Mouse (Mus musculus): Measurements from ENCODE around the gene Lpp. TPM values are rescaled to one million over a fixed set of nuclear protein-coding genes. Genes with fewer than 3 reads are reported as not detected.

Gene Lpp
- polyA plus RNA-seq, 1 experiment from 2014 or later = 46.6 TPM

DNA sequence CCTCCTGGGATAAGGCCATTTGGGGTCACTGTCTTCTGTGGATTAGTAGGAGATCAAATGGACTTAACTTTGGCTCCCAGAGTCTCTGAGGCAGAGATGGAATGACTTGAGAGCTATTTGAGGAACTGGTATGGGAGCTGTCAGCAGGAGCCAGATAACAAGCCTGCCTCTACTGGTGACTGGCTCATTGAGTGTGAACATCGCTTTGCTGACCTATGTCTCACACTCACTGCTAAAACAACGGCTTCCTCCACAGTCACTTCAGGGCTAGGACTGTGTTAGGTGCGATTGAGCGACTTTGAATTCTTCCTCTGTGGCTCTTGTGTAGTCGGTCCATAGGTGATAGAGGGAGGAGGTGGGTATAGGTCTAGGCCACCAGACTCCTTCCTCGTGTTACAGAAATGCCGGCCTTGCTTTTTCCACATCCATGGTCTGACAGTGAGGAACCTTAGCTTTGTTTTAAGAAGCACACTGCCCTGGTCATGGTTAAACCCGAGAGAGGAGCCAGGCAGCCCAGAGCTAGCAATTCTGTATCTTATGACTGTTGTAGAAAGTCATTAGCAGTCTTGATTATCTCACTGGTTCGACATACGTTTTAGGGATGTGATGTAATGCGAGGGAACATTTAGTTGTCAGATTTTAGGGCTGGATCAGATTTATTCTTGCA is 108.5 kb downstream of the Lpp start:
- peak overlapping the region; percentile 36; the same call in 1 of the 2 replicates for H3K9ac ChIP-seq (ENCODE audit: low read length)
- peak; percentile 77 for ATAC-seq (ENCODE audit: insufficient number of reproducible peaks, insufficient read depth, low FRiP score, low read depth)
- peaks cover 13 to 45% of the 10 kb centered on the region in 2 experiments for H3K4me1 ChIP-seq (ENCODE audit: control insufficient read depth in 2 of 2, insufficient read depth in 2 of 2, low read length in 2 of 2)
- H3K36me3 ChIP-seq (ENCODE audit: control insufficient read depth, insufficient read depth, low read length) = no peaks in the 10 kb centered on the region
- no peaks in the 10 kb centered on the region for H3K27me3 ChIP-seq (ENCODE audit: control insufficient read depth, insufficient read depth, low read length)
- WGBS = 29% methylated on average over 11 of the region's 11 CpGs
- H3K9me3 ChIP-seq (ENCODE audit: control insufficient read depth, low read length) = no peaks in the 10 kb centered on the region
- peak overlapping the region; percentile 28; the same call in 1 of the 2 replicates for H3K4me2 ChIP-seq (ENCODE audit: low read length)
- H3K4me3 ChIP-seq (ENCODE audit: control insufficient read depth in 1 of 2, insufficient read depth in 1 of 2, low read depth in 1 of 2, low read length in 2 of 2) = no peak overlapping the region
- H3K27ac ChIP-seq (replicated peaks in 1 of 2; ENCODE audit: control insufficient read depth in 1 of 2, insufficient read depth in 1 of 2, low read depth in 2 of 2, low read length in 2 of 2) = peak overlapping the region; percentile 79 to 85

DNA sequence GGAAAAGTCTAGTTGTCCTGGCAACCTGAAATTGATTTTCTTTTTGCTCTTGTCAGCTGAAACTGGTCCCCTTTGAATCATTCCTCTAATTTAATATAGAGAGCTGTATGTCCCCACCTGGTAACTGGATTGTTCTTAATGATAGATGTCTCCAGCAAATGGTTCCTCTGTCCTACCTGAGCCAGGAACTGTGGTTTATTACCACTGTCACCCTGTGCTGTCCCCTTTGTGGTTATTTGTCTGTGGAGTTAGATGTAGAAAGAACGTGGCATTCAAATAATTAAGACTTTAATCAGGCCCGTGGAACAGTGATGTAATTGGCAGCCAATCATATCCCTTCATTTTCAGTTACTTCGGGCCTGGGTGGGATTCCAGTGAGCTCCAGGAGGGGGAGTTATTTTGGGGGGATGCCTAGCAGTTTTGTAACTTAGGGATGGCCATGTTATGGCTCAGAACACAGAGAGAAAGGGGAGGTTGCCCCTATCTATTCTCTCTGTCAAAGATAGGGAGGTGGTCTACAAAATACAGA is 109.1 kb downstream of the Lpp start:
- Histone ChIP-seq H3K9me3 (ENCODE audit: control insufficient read depth, low read length) (no peaks in the 10 kb centered on the region), H3K4me2 (ENCODE audit: low read length) (no peak overlapping the region), H3K36me3 (ENCODE audit: control insufficient read depth, insufficient read depth, low read length) (no peaks in the 10 kb centered on the region), H3K4me1 (ENCODE audit: control insufficient read depth in 2 of 2, insufficient read depth in 2 of 2, low read length in 2 of 2) (peaks cover 12 to 51% of the 10 kb centered on the region in 2 experiments), H3K4me3 (ENCODE audit: control insufficient read depth in 1 of 2, insufficient read depth in 1 of 2, low read depth in 1 of 2, low read length in 2 of 2) (no peak overlapping the region), H3K27ac (replicated peaks in 1 of 2; ENCODE audit: control insufficient read depth in 1 of 2, insufficient read depth in 1 of 2, low read depth in 2 of 2, low read length in 2 of 2) (peak overlapping the region in 1 of 2 experiments; percentile 79; a peak in 1 of 4 replicates), H3K9ac (ENCODE audit: low read length) (no peak overlapping the region; the same call in 1 of the 2 replicates), H3K27me3 (ENCODE audit: control insufficient read depth, insufficient read depth, low read length) (no peaks in the 10 kb centered on the region)
- WGBS = 65% methylated on average over 3 of the region's 3 CpGs
- ATAC-seq (ENCODE audit: insufficient number of reproducible peaks, insufficient read depth, low FRiP score, low read depth) = no peak

DNA sequence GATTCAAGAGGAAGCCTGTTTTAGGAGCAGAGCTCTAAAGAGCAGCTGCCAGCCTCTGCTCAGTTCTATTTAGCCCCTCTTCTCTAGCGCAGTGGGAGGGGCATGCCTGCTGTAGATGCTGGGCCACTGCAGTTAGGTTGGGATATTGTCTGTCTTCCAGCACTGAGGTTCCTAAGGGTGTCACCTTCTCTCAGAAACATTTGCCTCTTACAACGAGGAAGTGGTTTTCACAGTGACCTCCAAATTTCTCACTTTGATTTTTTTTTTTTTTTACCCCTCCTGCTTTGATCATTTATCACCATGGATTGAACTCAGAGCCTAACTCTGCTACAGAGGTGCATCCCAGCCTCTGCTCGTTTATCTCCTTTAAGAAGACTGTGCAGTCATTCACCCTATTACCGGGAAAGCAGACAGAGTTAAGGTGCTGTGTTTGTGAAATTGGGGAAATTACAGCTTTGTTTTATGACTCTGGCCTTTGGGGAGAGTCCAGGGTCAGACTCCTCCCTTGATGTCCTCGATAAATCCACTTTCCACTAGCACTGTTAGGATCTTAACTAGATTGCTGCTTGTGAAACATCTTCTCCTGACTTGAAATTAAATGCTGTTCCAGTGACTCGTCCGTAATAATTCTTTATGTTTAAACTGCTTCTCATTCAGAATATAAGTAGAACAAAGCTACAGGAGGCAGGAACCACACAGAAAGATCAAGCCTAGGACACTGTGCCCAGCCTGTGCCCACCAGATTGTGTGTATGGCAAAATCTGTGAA is 111.7 kb downstream of the Lpp start:
- no peak overlapping the region for H3K9ac ChIP-seq (ENCODE audit: low read length)
- no peaks in the 10 kb centered on the region for H3K36me3 ChIP-seq (ENCODE audit: control insufficient read depth, insufficient read depth, low read length)
- WGBS = 76% methylated on average over 7 of the region's 7 CpGs
- H3K9me3 ChIP-seq (ENCODE audit: control insufficient read depth, low read length) = no peaks in the 10 kb centered on the region
- peaks cover 11 to 47% of the 10 kb centered on the region in 2 experiments for H3K4me1 ChIP-seq (ENCODE audit: control insufficient read depth in 2 of 2, insufficient read depth in 2 of 2, low read length in 2 of 2)
- H3K27me3 ChIP-seq (ENCODE audit: control insufficient read depth, insufficient read depth, low read length) = no peaks in the 10 kb centered on the region
- H3K4me3 ChIP-seq (ENCODE audit: control insufficient read depth in 1 of 2, insufficient read depth in 1 of 2, low read depth in 1 of 2, low read length in 2 of 2) = no peak overlapping the region
- no peak overlapping the region for H3K4me2 ChIP-seq (ENCODE audit: low read length)
- ATAC-seq (ENCODE audit: insufficient number of reproducible peaks, insufficient read depth, low FRiP score, low read depth) = no peak
- 0 out of 4 replicates have a peak overlapping the region, but pooled peaks of 1 of the 2 experiments have one; percentile 1 for H3K27ac ChIP-seq (replicated peaks in 1 of 2; ENCODE audit: control insufficient read depth in 1 of 2, insufficient read depth in 1 of 2, low read depth in 2 of 2, low read length in 2 of 2)

DNA sequence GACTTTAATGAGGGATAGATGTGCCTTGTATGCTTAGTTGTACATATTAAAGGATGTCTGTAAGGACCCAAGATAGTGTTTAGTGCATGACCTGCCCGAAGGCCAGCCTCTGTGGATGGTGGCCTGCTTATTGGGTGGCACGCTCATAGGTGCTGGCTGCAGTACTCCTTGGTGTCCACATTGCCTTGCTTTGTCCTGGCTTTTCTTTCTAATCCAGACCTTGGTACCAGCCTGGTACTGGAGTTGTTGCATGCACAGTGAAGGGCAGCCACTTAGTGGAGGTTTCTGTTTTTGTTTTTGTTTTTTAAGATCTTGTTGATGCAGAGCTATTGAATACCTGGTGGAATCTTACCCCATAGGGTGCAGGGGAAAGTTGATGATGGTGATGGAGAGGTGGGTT is 112.9 kb downstream of the Lpp start:
- ATAC-seq (ENCODE audit: insufficient number of reproducible peaks, insufficient read depth, low FRiP score, low read depth) = no peak
- H3K4me2 ChIP-seq (ENCODE audit: low read length) = no peak overlapping the region
- H3K9ac ChIP-seq (ENCODE audit: low read length) = no peak overlapping the region
- H3K4me3 ChIP-seq (ENCODE audit: control insufficient read depth in 1 of 2, insufficient read depth in 1 of 2, low read depth in 1 of 2, low read length in 2 of 2) = no peak overlapping the region
- 93% methylated on average over 2 of the region's 2 CpGs for WGBS
- no peaks in the 10 kb centered on the region for H3K27me3 ChIP-seq (ENCODE audit: control insufficient read depth, insufficient read depth, low read length)
- no peak overlapping the region for H3K27ac ChIP-seq (replicated peaks in 1 of 2; ENCODE audit: control insufficient read depth in 1 of 2, insufficient read depth in 1 of 2, low read depth in 2 of 2, low read length in 2 of 2)
- no peaks in the 10 kb centered on the region for H3K9me3 ChIP-seq (ENCODE audit: control insufficient read depth, low read length)
- H3K4me1 ChIP-seq (ENCODE audit: control insufficient read depth in 2 of 2, insufficient read depth in 2 of 2, low read length in 2 of 2) = peaks cover 8 to 42% of the 10 kb centered on the region in 2 experiments
- no peaks in the 10 kb centered on the region for H3K36me3 ChIP-seq (ENCODE audit: control insufficient read depth, insufficient read depth, low read length)

DNA sequence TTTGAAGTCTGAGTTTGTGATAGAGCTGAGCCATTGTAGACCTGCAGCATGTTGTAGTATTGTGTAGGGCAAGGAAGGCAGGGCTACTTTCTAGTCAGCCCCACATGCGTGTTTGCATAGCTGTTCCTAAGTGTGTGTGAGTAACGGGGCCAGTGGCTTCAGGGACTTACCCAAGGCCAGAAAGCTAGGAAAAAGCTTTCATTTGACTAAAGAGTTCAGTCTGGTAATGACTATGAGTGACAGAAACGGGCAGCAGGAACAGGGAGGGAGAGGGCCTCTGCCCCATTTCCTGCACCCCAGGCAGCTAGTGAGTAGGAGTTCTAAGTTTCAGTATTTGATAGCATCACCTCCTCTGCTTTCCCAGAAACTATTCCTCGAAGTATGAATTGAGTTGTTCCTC is 113.4 kb downstream of the Lpp start:
- Histone ChIP-seq H3K4me2 (ENCODE audit: low read length) (no peak overlapping the region), H3K4me3 (ENCODE audit: control insufficient read depth in 1 of 2, insufficient read depth in 1 of 2, low read depth in 1 of 2, low read length in 2 of 2) (no peak overlapping the region), H3K27ac (replicated peaks in 1 of 2; ENCODE audit: control insufficient read depth in 1 of 2, insufficient read depth in 1 of 2, low read depth in 2 of 2, low read length in 2 of 2) (no peak overlapping the region), H3K9ac (ENCODE audit: low read length) (no peak overlapping the region), H3K36me3 (ENCODE audit: control insufficient read depth, insufficient read depth, low read length) (no peaks in the 10 kb centered on the region), H3K9me3 (ENCODE audit: control insufficient read depth, low read length) (no peaks in the 10 kb centered on the region), H3K4me1 (ENCODE audit: control insufficient read depth in 2 of 2, insufficient read depth in 2 of 2, low read length in 2 of 2) (peaks cover 7 to 38% of the 10 kb centered on the region in 2 experiments), H3K27me3 (ENCODE audit: control insufficient read depth, insufficient read depth, low read length) (no peaks in the 10 kb centered on the region)
- no peak for ATAC-seq (ENCODE audit: insufficient number of reproducible peaks, insufficient read depth, low FRiP score, low read depth)
- 61% methylated on average over 4 of the region's 4 CpGs for WGBS

DNA sequence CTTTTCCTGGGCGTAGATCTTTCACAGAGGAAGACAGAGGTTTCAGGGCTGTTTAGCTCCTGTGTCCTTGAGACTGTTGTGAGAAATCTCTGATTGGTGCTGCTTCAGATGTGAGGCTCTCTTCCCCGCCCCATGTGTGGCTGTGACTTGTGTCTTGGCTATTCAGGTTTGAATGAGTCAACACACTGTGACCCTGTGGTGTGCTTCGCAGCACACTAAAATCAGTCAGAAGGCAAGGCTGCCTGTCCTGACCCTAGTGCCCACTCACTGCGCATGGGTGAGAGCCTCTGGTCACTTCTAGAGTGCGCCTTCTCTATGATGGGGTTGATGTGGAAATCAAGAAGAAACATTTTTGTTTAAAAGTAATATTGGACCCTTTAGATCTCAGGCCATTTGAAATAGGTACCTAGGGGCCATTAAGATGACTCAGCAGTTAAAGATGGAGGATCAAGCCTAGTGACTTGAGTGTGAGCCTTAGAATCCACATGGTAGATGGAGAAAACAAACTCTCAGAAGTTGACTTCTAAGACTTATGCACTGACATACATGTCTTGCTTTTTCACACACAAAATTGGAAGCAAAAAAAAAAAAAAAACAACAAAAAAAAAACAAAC is 114.7 kb downstream of the Lpp start:
- Histone ChIP-seq H3K9me3 (ENCODE audit: control insufficient read depth, low read length) (no peaks in the 10 kb centered on the region), H3K9ac (ENCODE audit: low read length) (no peak overlapping the region), H3K27me3 (ENCODE audit: control insufficient read depth, insufficient read depth, low read length) (no peaks in the 10 kb centered on the region), H3K36me3 (ENCODE audit: control insufficient read depth, insufficient read depth, low read length) (no peaks in the 10 kb centered on the region), H3K27ac (replicated peaks in 1 of 2; ENCODE audit: control insufficient read depth in 1 of 2, insufficient read depth in 1 of 2, low read depth in 2 of 2, low read length in 2 of 2) (no peak overlapping the region), H3K4me2 (ENCODE audit: low read length) (no peak overlapping the region), H3K4me1 (ENCODE audit: control insufficient read depth in 2 of 2, insufficient read depth in 2 of 2, low read length in 2 of 2) (peaks cover 11 to 43% of the 10 kb centered on the region in 2 experiments), H3K4me3 (ENCODE audit: control insufficient read depth in 1 of 2, insufficient read depth in 1 of 2, low read depth in 1 of 2, low read length in 2 of 2) (no peak overlapping the region)
- 91% methylated on average over 5 of the region's 5 CpGs for WGBS
- no peak for ATAC-seq (ENCODE audit: insufficient number of reproducible peaks, insufficient read depth, low FRiP score, low read depth)

DNA sequence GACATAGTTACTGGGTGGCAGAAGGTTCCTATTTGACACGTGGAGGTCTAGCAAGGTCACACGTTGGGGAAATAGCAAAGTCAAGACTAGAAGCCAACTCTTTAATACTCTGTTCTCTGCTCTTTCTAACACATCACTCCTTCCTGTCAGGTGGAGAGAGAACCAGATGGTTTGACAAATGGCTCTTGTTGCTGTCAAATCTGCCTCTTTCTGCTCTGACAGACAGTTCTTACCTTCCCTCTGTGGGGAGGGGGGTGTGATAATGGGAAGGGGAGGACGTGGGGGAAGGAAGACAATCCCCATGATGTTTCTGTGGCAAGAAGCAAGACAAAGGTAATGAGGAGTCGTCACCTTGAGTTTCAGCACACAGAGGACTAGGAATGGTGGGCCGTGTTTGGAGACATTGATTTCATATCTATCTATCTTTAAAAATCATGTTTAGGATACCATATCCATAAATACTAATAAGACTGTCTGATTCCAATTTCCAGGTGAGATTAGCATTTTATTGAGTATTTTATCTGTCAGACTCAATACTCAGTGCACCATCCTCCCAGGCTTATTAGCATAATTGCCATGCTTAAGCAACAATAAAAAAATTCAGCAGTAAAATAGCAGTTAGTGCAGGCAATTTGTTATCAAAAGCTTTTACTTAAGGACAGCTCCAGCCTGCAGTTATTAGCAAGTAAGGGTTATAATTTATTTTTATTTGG is 115.9 kb downstream of the Lpp start:
- Histone ChIP-seq H3K4me2 (ENCODE audit: low read length) (no peak overlapping the region), H3K9me3 (ENCODE audit: control insufficient read depth, low read length) (no peaks in the 10 kb centered on the region), H3K4me3 (ENCODE audit: control insufficient read depth in 1 of 2, insufficient read depth in 1 of 2, low read depth in 1 of 2, low read length in 2 of 2) (no peak overlapping the region), H3K4me1 (ENCODE audit: control insufficient read depth in 2 of 2, insufficient read depth in 2 of 2, low read length in 2 of 2) (peaks cover 16 to 40% of the 10 kb centered on the region in 2 experiments), H3K27me3 (ENCODE audit: control insufficient read depth, insufficient read depth, low read length) (no peaks in the 10 kb centered on the region), H3K36me3 (ENCODE audit: control insufficient read depth, insufficient read depth, low read length) (no peaks in the 10 kb centered on the region), H3K9ac (ENCODE audit: low read length) (no peak overlapping the region), H3K27ac (replicated peaks in 1 of 2; ENCODE audit: control insufficient read depth in 1 of 2, insufficient read depth in 1 of 2, low read depth in 2 of 2, low read length in 2 of 2) (no peak overlapping the region)
- ATAC-seq (ENCODE audit: insufficient number of reproducible peaks, insufficient read depth, low FRiP score, low read depth) = no peak
- 56% methylated on average over 5 of the region's 5 CpGs for WGBS

All from heart, embryonic 14.5 days (tissue).